Mouse (Mus musculus) kidney, adult 2 months (tissue): ENCODE data around the gene Arl15.

Source experiments
- CTCF ChIP-seq: fragments of 200-500 bp; conservative IDR thresholded peaks from 2 replicates; pipeline ENCODE4 v1.5.1; 2011; ENCODE audit warnings: low read depth, mild to moderate bottlenecking, control low read depth, low read length, moderate library complexity, mixed read lengths; ENCODE audit not compliant: insufficient read depth, insufficient read length
- POLR2A ChIP-seq: fragments of 200-500 bp; IDR thresholded peaks from one replicate; pipeline ENCODE4 v1.6.1; 2011; ENCODE audit warnings: low read depth, low read length, control low read depth

GRCm38 (mm10) chr13:114090786-114091185 lies 296.5 kb downstream of the Arl15 start:
- no peak for TF ChIP-seq POLR2A
- no peak for TF ChIP-seq CTCF
